In genomic region chr12:29083426-29084221, GRCm38 (mm10) we compare ENCODE assay signal across 8 mouse cellular contexts.
DNase-seq lines count a peak whose midpoint lies in the region; ATAC-seq and TF ChIP-seq lines count a peak whose summit lies in the region.

No protein-coding gene starts in this region.

- no peak overlapping the region for H3K9ac ChIP-seq in embryonic facial prominence, embryonic 12.5 days
- H3K9ac ChIP-seq in hindbrain, embryonic 15.5 days, result no peak overlapping the region
- H3K9ac ChIP-seq in neural tube, embryonic 13.5 days, result peak overlapping the region; percentile 35; the same call in 1 of the 2 replicates
- no peak overlapping the region for H3K9ac ChIP-seq in stomach, postnatal 0 days (ENCODE audit: low read length)

- 73% methylated on average over 13 of the region's 13 CpGs for WGBS in embryonic facial prominence, embryonic 12.5 days
- WGBS in embryonic facial prominence, embryonic 10.5 days, result 79% methylated on average over 13 of the region's 13 CpGs
- 33% methylated on average over 13 of the region's 13 CpGs for whole genome bisulfite sequencing in hindbrain, embryonic 15.5 days
- WGBS in neural tube, embryonic 13.5 days, result 57% methylated on average over 13 of the region's 13 CpGs
- WGBS in stomach, postnatal 0 days, result 63% methylated on average over 13 of the region's 13 CpGs

- no peaks in the 10 kb centered on the region for H3K9me3 ChIP-seq in embryonic facial prominence, embryonic 12.5 days
- no peaks in the 10 kb centered on the region for H3K9me3 ChIP-seq in embryonic facial prominence, embryonic 10.5 days
- H3K9me3 ChIP-seq in hindbrain, embryonic 15.5 days, result no peaks in the 10 kb centered on the region
- H3K9me3 ChIP-seq in neural tube, embryonic 13.5 days, result no peaks in the 10 kb centered on the region
- no peaks in the 10 kb centered on the region for H3K9me3 ChIP-seq in stomach, postnatal 0 days (ENCODE audit: control insufficient read depth, low read length)

- no peak overlapping the region for H3K27ac ChIP-seq in embryonic facial prominence, embryonic 12.5 days
- no peak overlapping the region for H3K27ac ChIP-seq in embryonic facial prominence, embryonic 10.5 days (replicated peaks)
- peak overlapping the region; percentile 79 for H3K27ac ChIP-seq in hindbrain, embryonic 15.5 days (replicated peaks)
- peak overlapping the region; percentile 78 for H3K27ac ChIP-seq in neural tube, embryonic 13.5 days (replicated peaks)
- H3K27ac ChIP-seq in stomach, postnatal 0 days (replicated peaks), result no peak overlapping the region

- H3K36me3 ChIP-seq in embryonic facial prominence, embryonic 12.5 days, result no peaks in the 10 kb centered on the region
- H3K36me3 ChIP-seq in embryonic facial prominence, embryonic 10.5 days (replicated peaks), result no peaks in the 10 kb centered on the region
- H3K36me3 ChIP-seq in hindbrain, embryonic 15.5 days, result no peaks in the 10 kb centered on the region
- no peaks in the 10 kb centered on the region for H3K36me3 ChIP-seq in neural tube, embryonic 13.5 days
- H3K36me3 ChIP-seq in stomach, postnatal 0 days (ENCODE audit: control insufficient read depth, insufficient read depth, low read length), result no peaks in the 10 kb centered on the region

- H3K4me3 ChIP-seq in embryonic facial prominence, embryonic 12.5 days, result no peak overlapping the region
- no peak overlapping the region for H3K4me3 ChIP-seq in embryonic facial prominence, embryonic 10.5 days
- H3K4me3 ChIP-seq in hindbrain, embryonic 15.5 days, result no peak overlapping the region
- H3K4me3 ChIP-seq in neural tube, embryonic 13.5 days, result no peak overlapping the region
- no peak overlapping the region for H3K4me3 ChIP-seq in stomach, postnatal 0 days (ENCODE audit: low read depth, low read length)

- H3K4me1 ChIP-seq in embryonic facial prominence, embryonic 12.5 days, result no peaks in the 10 kb centered on the region
- peaks cover 12% of the 10 kb centered on the region for H3K4me1 ChIP-seq in embryonic facial prominence, embryonic 10.5 days
- peaks cover 23% of the 10 kb centered on the region for H3K4me1 ChIP-seq in hindbrain, embryonic 15.5 days (replicated peaks)
- H3K4me1 ChIP-seq in neural tube, embryonic 13.5 days (replicated peaks), result peaks cover 28% of the 10 kb centered on the region
- no peaks in the 10 kb centered on the region for H3K4me1 ChIP-seq in stomach, postnatal 0 days (replicated peaks; ENCODE audit: control insufficient read depth, insufficient read depth)

- DNase-seq in embryonic facial prominence, embryonic 10.5 days (ENCODE audit: low spot score), result no peak
- DNase-seq in cerebellum, adult 9-10 months, result peak; percentile 57
- DNase-seq in gastrocnemius, postnatal 36 days, result no peak
- no peak for DNase-seq in gastrocnemius, adult 8-10 months (ENCODE audit: low spot score in 2 of 2)
- no peak for DNase-seq in stomach, postnatal 0 days (ENCODE audit: low spot score)

- TF ChIP-seq CTCF in stomach, postnatal 0 days (IDR thresholded peaks at IDR 0.05; ENCODE audit: low read depth), result no peak

- ATAC-seq in embryonic facial prominence, embryonic 12.5 days (ENCODE audit: insufficient number of reproducible peaks, insufficient read depth, low FRiP score, low TSS enrichment), result 0 out of 2 replicates have a peak, but pooled peaks have one; percentile 15
- peak; percentile 80 for ATAC-seq in hindbrain, embryonic 15.5 days (ENCODE audit: low FRiP score, low read depth)
- ATAC-seq in neural tube, embryonic 13.5 days (ENCODE audit: low read depth), result peak; percentile 67
- no peak for ATAC-seq in stomach, postnatal 0 days (ENCODE audit: low FRiP score, low TSS enrichment)

- no peak for TF ChIP-seq EP300 in stomach, postnatal 0 days (optimal IDR thresholded peaks at IDR 0.05)

- H3K4me2 ChIP-seq in embryonic facial prominence, embryonic 12.5 days (replicated peaks), result no peak overlapping the region
- peak overlapping the region; percentile 9; the same call in 1 of the 2 replicates for H3K4me2 ChIP-seq in hindbrain, embryonic 15.5 days
- no peak overlapping the region for H3K4me2 ChIP-seq in neural tube, embryonic 13.5 days
- H3K4me2 ChIP-seq in stomach, postnatal 0 days (replicated peaks; ENCODE audit: low read depth), result no peak overlapping the region

- H3K27me3 ChIP-seq in embryonic facial prominence, embryonic 12.5 days, result no peaks in the 10 kb centered on the region
- no peaks in the 10 kb centered on the region for H3K27me3 ChIP-seq in embryonic facial prominence, embryonic 10.5 days (replicated peaks; ENCODE audit: low read depth, poor library complexity, severe bottlenecking)
- H3K27me3 ChIP-seq in hindbrain, embryonic 15.5 days, result no peaks in the 10 kb centered on the region
- no peaks in the 10 kb centered on the region for H3K27me3 ChIP-seq in neural tube, embryonic 13.5 days
- H3K27me3 ChIP-seq in stomach, postnatal 0 days (ENCODE audit: control insufficient read depth, insufficient read depth, low read length), result no peaks in the 10 kb centered on the region

- intact Hi-C loops in gastrocnemius, postnatal 36 days (cut with DNase I), result no loop called here

Comparison
In these comparisons a context has a peak if more than half of its experiments do, and no peak if none do; other contexts are left out.
1. H3K27ac ChIP-seq: peak in hindbrain, embryonic 15.5 days (single experiment) and neural tube, embryonic 13.5 days (single experiment); none in embryonic facial prominence, embryonic 12.5 days (single experiment), embryonic facial prominence, embryonic 10.5 days (single experiment) and stomach, postnatal 0 days (single experiment).